Mouse (Mus musculus) liver, adult 2 months (tissue): ENCODE results near the gene Syngr1.
A peak's percentile ranks its signal among the peaks of the same experiment; 100 is the strongest.

ENCODE experiments used
- CTCF ChIP-seq: fragments of 200-500 bp; IDR thresholded peaks from 2 replicates; pipeline ENCODE4 v1.5.1; 2011; ENCODE audit warnings: low read depth, low read length, control low read depth
- POLR2A ChIP-seq: fragments of 200-500 bp; IDR thresholded peaks from 2 replicates; pipeline ENCODE4 v1.6.1; 2011; ENCODE audit warnings: low read length, control low read depth; ENCODE audit not compliant: insufficient read depth; ENCODE audit errors: extremely low read depth

- TF ChIP-seq POLR2A (no peak), CTCF (peak; percentile 65)
Measured at GRCm38 (mm10) chr15:80066538-80066937, 24.6 kb upstream of the Syngr1 start.
